Mouse (Mus musculus) MEL (cell line): Measurements from ENCODE around the gene Shprh. TPM values are rescaled to one million over a fixed set of nuclear protein-coding genes. Genes with fewer than 3 reads are reported as not detected.
"Not testable (repeated sequence)": the region's sequence is repeated elsewhere in the genome, so short reads cannot be mapped to it uniquely, and the experiment has no call there.

Experiments used
- DNase-seq: peaks from one replicate; pipeline ENCODE4 v3.0.0; 2011; ENCODE audit warnings: low read depth, low spot score
- H3K27ac ChIP-seq: 2 replicates; pipeline ENCODE4 v1.5.1; 2012; ENCODE audit warnings: low read depth, mild to moderate bottlenecking, control low read depth, low read length, moderate library complexity; ENCODE audit not compliant: control insufficient read depth
- H3K27me3 ChIP-seq, 2 experiments: fragments of 150-350 bp in 1 of 2; sonication (generic) in 1 of 2; 2 replicates each; pipeline ENCODE4 v1.6.1; 2012; ENCODE audit warnings: low read length in 2 of 2, mild to moderate bottlenecking in 2 of 2, improper control_type of control experiment in 1 of 2, moderate library complexity in 1 of 2; ENCODE audit not compliant: insufficient read depth in 2 of 2, control insufficient read depth in 1 of 2
- H3K36me3 ChIP-seq, 2 experiments: 2 replicates each; pipeline ENCODE4 v1.6.1; 2012 to 2014; ENCODE audit warnings: low read length in 2 of 2, improper control_type of control experiment in 1 of 2, inconsistent platforms in 1 of 2, mild to moderate bottlenecking in 1 of 2; ENCODE audit not compliant: insufficient read depth in 2 of 2, control insufficient read depth in 1 of 2
- H3K4me1 ChIP-seq, 2 experiments: fragments of 150-350 bp in 1 of 2; sonication (generic) in 1 of 2; 2 replicates each; pipeline ENCODE4 v1.6.1; 2012; ENCODE audit warnings: low read length in 2 of 2, improper control_type of control experiment in 1 of 2, mild to moderate bottlenecking in 1 of 2; ENCODE audit not compliant: insufficient read depth in 2 of 2, control insufficient read depth in 1 of 2
- H3K4me3 ChIP-seq, 2 experiments: fragments of 150-350 bp in 1 of 2; sonication (generic) in 1 of 2; 2 replicates each; pipeline ENCODE4 v1.5.1; 2012; ENCODE audit warnings: low read depth in 2 of 2, low read length in 2 of 2, mild to moderate bottlenecking in 2 of 2, moderate library complexity in 2 of 2, control low read depth in 1 of 2, improper control_type of control experiment in 1 of 2; ENCODE audit not compliant: control insufficient read depth in 1 of 2, insufficient read depth in 1 of 2
- H3K79me2 ChIP-seq: 2 replicates; pipeline ENCODE4 v1.6.1; 2012; ENCODE audit warnings: mild to moderate bottlenecking, low read length, moderate library complexity; ENCODE audit not compliant: control insufficient read depth, poor library complexity, insufficient read depth
- H3K9ac ChIP-seq: 2 replicates; pipeline ENCODE4 v1.6.1; 2012; ENCODE audit warnings: low read depth, mild to moderate bottlenecking, control low read depth, low read length, moderate library complexity; ENCODE audit not compliant: control insufficient read depth, poor library complexity, severe bottlenecking
- H3K9me3 ChIP-seq: fragments of 150-350 bp; sonication (generic); replicated peaks from 2 replicates; pipeline ENCODE4 v1.6.1; 2012; ENCODE audit warnings: mild to moderate bottlenecking, low read length, improper control_type of control experiment, moderate library complexity; ENCODE audit not compliant: insufficient read depth
- BHLHE40 ChIP-seq: IDR thresholded peaks from 2 replicates; pipeline ENCODE4 v1.6.1; 2012; ENCODE audit warnings: low read depth, mild to moderate bottlenecking, inconsistent platforms, low read length, improper control_type of control experiment, borderline replicate concordance
- CTCF ChIP-seq, 3 experiments: IDR thresholded peaks in 2 of 3; conservative IDR thresholded peaks in 1 of 3; 2 replicates each; pipeline ENCODE4 v1.5.1; 2011 to 2012; ENCODE audit warnings: low read length in 3 of 3, low read depth in 2 of 3, mild to moderate bottlenecking in 2 of 3, improper control_type of control experiment in 1 of 3, inconsistent platforms in 1 of 3, mixed read lengths in 1 of 3, moderate library complexity in 1 of 3; ENCODE audit not compliant: control insufficient read depth in 1 of 3, insufficient read depth in 1 of 3, poor library complexity in 1 of 3, severe bottlenecking in 1 of 3
- GATA1 ChIP-seq: IDR thresholded peaks from 2 replicates; pipeline ENCODE4 v1.6.1; 2011; ENCODE audit warnings: low read depth, low read length, improper control_type of control experiment
- HCFC1 ChIP-seq: IDR thresholded peaks from 2 replicates; pipeline ENCODE4 v1.6.1; 2012; ENCODE audit warnings: low read depth, mild to moderate bottlenecking, inconsistent platforms, low read length, improper control_type of control experiment, moderate library complexity
- JUND ChIP-seq: IDR thresholded peaks from 2 replicates; pipeline ENCODE4 v1.6.1; 2011; ENCODE audit warnings: low read depth, mild to moderate bottlenecking, improper control_type of control experiment, low read length
- MAFK ChIP-seq: IDR thresholded peaks from 2 replicates; pipeline ENCODE4 v1.6.1; 2011; ENCODE audit warnings: low read depth, mild to moderate bottlenecking, low read length, improper control_type of control experiment, borderline replicate concordance
- MAX ChIP-seq: IDR thresholded peaks from 2 replicates; pipeline ENCODE4 v1.6.1; 2011; ENCODE audit warnings: low read length, improper control_type of control experiment
- MXI1 ChIP-seq: IDR thresholded peaks from 2 replicates; pipeline ENCODE4 v1.6.1; 2011; ENCODE audit warnings: mild to moderate bottlenecking, low read depth, low read length, improper control_type of control experiment
- POLR2A ChIP-seq, 2 experiments: IDR thresholded peaks; 2 replicates each; pipeline ENCODE4 v1.6.1; 2011 to 2012; ENCODE audit warnings: low read length in 2 of 2, mild to moderate bottlenecking in 2 of 2, control low read depth in 1 of 2, improper control_type of control experiment in 1 of 2, low read depth in 1 of 2, moderate library complexity in 1 of 2; ENCODE audit not compliant: control insufficient read depth in 1 of 2, insufficient read depth in 1 of 2, poor library complexity in 1 of 2
- POLR2AphosphoS2 ChIP-seq: IDR thresholded peaks from 2 replicates; pipeline ENCODE4 v1.6.1; 2011; ENCODE audit warnings: low read length, improper control_type of control experiment
- RCOR1 ChIP-seq: IDR thresholded peaks from 2 replicates; pipeline ENCODE4 v1.6.1; 2012; ENCODE audit warnings: low read depth, mild to moderate bottlenecking, inconsistent platforms, low read length, improper control_type of control experiment
- SIN3A ChIP-seq: IDR thresholded peaks from 2 replicates; pipeline ENCODE4 v1.6.1; 2012; ENCODE audit warnings: low read length, improper control_type of control experiment, inconsistent platforms
- SMC3 ChIP-seq: IDR thresholded peaks from 2 replicates; pipeline ENCODE4 v1.6.1; 2011; ENCODE audit warnings: low read depth, low read length, improper control_type of control experiment
- TCF12 ChIP-seq: IDR thresholded peaks from 2 replicates; pipeline ENCODE4 v1.6.1; 2014; ENCODE audit warnings: low read depth, mild to moderate bottlenecking, inconsistent platforms, low read length, improper control_type of control experiment, moderate library complexity
- UBTF ChIP-seq: IDR thresholded peaks from 2 replicates; pipeline ENCODE4 v1.6.1; 2012; ENCODE audit warnings: low read depth, mild to moderate bottlenecking, inconsistent platforms, low read length, improper control_type of control experiment, moderate library complexity, borderline replicate concordance; ENCODE audit not compliant: insufficient read depth
- USF1 ChIP-seq: IDR thresholded peaks from 2 replicates; pipeline ENCODE4 v1.6.1; 2014; ENCODE audit warnings: low read depth, mild to moderate bottlenecking, inconsistent platforms, low read length, improper control_type of control experiment, moderate library complexity
- ZC3H11A ChIP-seq: IDR thresholded peaks from 2 replicates; pipeline ENCODE4 v1.6.1; 2012; ENCODE audit warnings: low read depth, mild to moderate bottlenecking, inconsistent platforms, low read length, improper control_type of control experiment
- ZKSCAN1 ChIP-seq: IDR thresholded peaks from 2 replicates; pipeline ENCODE4 v1.6.1; 2012; ENCODE audit warnings: low read depth, mild to moderate bottlenecking, inconsistent platforms, low read length, improper control_type of control experiment, moderate library complexity
- ZMIZ1 ChIP-seq: IDR thresholded peaks from 2 replicates; pipeline ENCODE4 v1.6.1; 2012; ENCODE audit warnings: low read depth, mild to moderate bottlenecking, inconsistent platforms, low read length, improper control_type of control experiment, moderate library complexity
- polyA plus RNA-seq, 2 experiments: library from polyadenylated mRNA; stranded (reverse) in 1 of 2; unstranded in 1 of 2; fragments of >175 nt in 1 of 2; fragments of >200 nt in 1 of 2; gene quantifications; 2 replicates each; pipeline versions ENCODE4 v1.2.1 to v1.2.4; 2012; ENCODE audit warnings: low replicate concordance in 2 of 2, low read depth in 1 of 2; ENCODE audit not compliant: insufficient read length in 2 of 2, insufficient read depth in 1 of 2, missing spikeins in 1 of 2
- total RNA-seq: library from RNA; depleted of rRNA; stranded (reverse); fragments of 300-350 nt; gene quantifications from 2 replicates; pipeline ENCODE4 v1.2.3, GENCODE M21; 2012; rRNA removed

Gene Shprh
- total and polyA plus RNA-seq, 3 experiments, result 11.0 to 13.3 TPM; not detected in 1

DNA sequence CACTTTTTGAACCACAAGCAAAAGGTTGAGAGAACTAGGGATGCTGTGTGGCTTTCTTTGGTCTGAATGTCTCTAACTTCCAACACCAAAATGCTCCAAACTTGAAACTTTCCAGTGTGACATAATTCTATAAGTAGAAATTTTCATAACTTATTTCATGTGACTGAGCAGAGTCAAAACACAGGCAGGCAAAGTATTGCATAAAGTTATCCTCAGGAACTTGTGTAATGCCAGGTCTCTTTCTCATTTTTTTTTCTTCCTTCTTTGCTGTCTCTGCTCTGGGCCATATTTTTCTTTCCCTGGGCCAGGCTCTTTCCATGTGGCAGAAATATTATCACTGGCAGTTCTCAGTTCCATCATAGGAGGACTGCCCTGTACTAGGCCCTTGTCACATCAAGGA is 110.9 kb downstream of the Shprh start:
- H3K27me3 ChIP-seq, result no peaks in the 10 kb centered on the region
- no peaks in the 10 kb centered on the region for H3K36me3 ChIP-seq
- no peaks in the 10 kb centered on the region for H3K4me1 ChIP-seq
- H3K79me2 ChIP-seq, result no peaks in the 10 kb centered on the region
- DNase-seq, result no peak
- no peak overlapping the region for H3K27ac ChIP-seq
- no peak overlapping the region for H3K4me3 ChIP-seq
- TF ChIP-seq TCF12 (no peak), UBTF (no peak), ZMIZ1 (no peak), SMC3 (no peak), USF1 (no peak), GATA1 (no peak), RCOR1 (no peak), SIN3A (no peak), POLR2AphosphoS2 (no peak), POLR2A (IDR thresholded peaks at IDR 0.05; ENCODE audit: control insufficient read depth in 1 of 2, insufficient read depth in 1 of 2, low read depth in 1 of 2, low read length in 2 of 2, poor library complexity in 1 of 2) (no peak), MAX (no peak), CTCF (IDR thresholded peaks at IDR 0.05 in 2 of 3, conservative IDR thresholded peaks at IDR 0.05 in 1 of 3; ENCODE audit: control insufficient read depth in 1 of 3, insufficient read depth in 1 of 3, low read depth in 2 of 3, low read length in 3 of 3, poor library complexity in 1 of 3, severe bottlenecking in 1 of 3) (no peak), HCFC1 (no peak), JUND (no peak), MAFK (no peak), BHLHE40 (no peak), ZC3H11A (no peak), MXI1 (no peak), ZKSCAN1 (no peak)
- no peaks in the 10 kb centered on the region for H3K9me3 ChIP-seq
- H3K9ac ChIP-seq, result no peak overlapping the region

DNA sequence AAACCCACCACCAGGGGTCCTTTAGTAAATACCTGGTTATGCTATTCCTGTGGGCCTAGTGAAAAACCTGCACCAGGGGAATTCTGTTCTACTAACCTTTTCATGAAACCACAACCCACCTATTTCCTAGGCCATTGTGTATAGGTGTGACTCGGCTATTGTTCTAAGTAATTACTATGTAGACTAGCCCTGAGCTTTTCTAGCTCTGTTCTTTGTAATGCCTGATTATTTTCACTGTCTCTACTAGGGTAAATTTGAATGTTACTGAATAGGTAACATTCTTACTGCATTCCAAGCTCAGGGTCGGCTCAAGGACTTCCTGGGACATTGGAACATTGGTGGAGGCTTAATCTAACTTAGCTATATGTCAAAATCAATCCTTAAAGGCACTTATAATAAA is 113.1 kb downstream of the Shprh start:
- not testable (repeated sequence) for H3K9me3 ChIP-seq, H3K4me1 ChIP-seq, H3K36me3 ChIP-seq, DNase-seq, H3K9ac ChIP-seq, H3K27ac ChIP-seq, H3K27me3 ChIP-seq, H3K4me3 ChIP-seq, H3K79me2 ChIP-seq

DNA sequence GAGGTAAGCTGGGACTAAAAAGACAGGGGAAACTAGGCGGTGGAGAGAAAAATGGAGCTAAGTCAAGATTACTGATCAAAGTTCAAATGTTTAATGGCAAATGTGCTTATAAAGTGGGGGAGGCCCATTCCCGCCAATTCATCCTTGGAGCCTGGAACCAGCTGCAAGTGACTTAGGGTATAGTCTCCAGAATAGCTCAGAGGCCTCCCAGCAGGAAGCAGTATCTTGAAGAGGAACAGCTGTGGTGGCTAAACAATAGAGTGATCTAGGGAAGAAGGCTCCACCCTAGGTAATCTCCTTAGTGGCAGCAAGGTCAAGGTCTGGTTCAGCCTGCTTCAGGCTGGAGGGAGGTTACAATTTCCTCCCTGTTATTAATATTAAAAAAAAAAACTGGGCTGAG is 114.6 kb downstream of the Shprh start:
- not testable (repeated sequence) for H3K9ac ChIP-seq, H3K4me1 ChIP-seq, H3K4me3 ChIP-seq, H3K27ac ChIP-seq, H3K79me2 ChIP-seq, H3K9me3 ChIP-seq, H3K36me3 ChIP-seq, H3K27me3 ChIP-seq, DNase-seq

Other genes with a start within 250 kb of the Shprh start
- not detected in 2 replicates for gene Grm1, start 67.1 kb upstream of the Shprh start, total RNA-seq
- gene Grm1, start 67.1 kb upstream of the Shprh start, polyA plus RNA-seq, result not detected
- gene Fbxo30, start 131.9 kb downstream of the Shprh start, total RNA-seq, result 10.1 and 12.2 TPM in 2 replicates
- 10 to 100 TPM in 1 of 2 experiments, not detected in 1; 10.8 TPM for gene Fbxo30, start 131.9 kb downstream of the Shprh start, polyA plus RNA-seq
- gene Epm2a, start 194.0 kb downstream of the Shprh start, total RNA-seq, result 0.29 and 0.31 TPM in 2 replicates
- under 1 TPM in 1 of 2 experiments, not detected in 1; 0.25 TPM for gene Epm2a, start 194.0 kb downstream of the Shprh start, polyA plus RNA-seq